Mouse (Mus musculus): ENCODE results near the gene Lrrc31.
"Not testable (repeated sequence)": the region's sequence is repeated elsewhere in the genome, so short reads cannot be mapped to it uniquely, and the experiment has no call there.

Gene Lrrc31

DNA sequence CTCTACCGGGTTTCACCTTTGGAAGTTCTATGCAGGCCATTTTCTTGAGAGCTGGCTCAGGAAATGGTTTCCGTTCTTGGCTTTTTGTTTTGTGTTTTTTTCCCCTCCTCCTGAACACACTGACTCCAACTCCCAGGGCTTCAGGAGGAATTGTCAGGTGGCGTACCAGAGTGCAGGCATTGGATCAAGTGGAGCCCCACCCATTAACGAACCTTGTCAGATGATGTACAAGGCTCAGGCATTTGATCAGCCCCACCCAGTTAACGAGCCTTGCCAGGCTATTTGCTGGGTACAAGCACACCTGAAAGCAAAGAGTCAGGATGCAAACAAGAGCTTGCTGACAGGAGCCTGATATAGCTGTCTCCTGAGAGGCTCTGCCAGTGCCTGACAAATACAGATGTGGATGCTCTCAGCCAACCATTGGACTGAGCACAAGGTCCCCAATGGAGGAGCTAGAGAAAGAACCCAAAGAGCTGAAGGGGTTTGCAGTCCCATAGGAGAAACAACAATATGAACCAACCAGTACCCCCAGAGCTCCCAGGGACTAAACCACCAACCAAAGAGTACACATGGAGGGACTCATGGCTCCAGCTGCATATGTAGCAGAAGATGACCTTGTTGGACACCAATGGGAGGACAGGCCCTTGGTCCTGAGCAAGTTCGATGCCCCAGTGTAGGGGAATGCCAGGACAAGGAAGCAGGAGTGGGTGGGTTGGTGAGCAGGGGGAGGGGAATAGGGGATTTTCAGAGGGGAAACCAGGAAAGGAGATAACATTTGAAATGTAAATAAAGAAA, at the start of gene Lrrc31:
Gene Lrrc31 (minus strand): TSS at position 133 of the 795 bp plus-strand sequence.
- not testable (repeated sequence) for DNase-seq

DNA sequence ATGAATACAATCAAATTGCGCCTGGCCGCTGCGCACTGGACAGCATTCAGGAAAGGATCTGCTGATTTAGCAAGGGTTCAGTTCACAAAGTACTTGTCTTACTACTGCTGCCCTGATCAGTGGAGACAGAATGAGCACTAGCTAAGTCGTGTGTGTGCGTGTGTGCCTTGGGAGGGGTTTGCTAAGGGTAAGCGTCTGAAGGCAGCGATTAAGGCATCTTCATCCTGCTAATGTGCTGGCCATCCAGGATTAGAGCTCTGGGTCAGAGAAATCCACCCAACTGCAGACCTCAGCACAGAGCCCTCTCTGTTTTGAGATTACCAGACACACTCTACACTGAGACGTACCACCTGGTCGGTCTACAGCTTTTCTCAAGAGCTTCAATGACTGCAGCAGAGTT, 48.7 kb upstream of the Lrrc31 start:
- DNase-seq, result no peak

DNA sequence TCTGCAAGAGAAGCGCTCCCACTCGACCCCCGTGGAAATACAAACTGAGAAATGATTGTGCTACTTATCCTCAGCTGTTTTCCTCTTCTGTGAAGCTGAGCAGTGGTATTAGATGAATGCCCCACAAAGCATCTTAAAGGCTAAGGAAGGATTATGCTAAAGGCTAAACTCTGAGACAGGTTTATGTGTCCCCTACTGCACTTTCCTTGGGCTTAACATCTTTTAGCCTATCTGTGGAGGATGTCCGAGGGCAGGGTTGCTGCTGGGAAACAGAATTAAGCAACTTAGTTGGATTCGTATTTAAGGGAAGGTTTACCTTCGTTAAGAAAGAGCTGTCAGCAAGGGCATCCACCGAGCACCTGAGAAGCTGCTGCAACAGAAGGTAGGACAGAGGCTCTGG, 46.4 kb upstream of the Lrrc31 start, which contains the start of gene Samd7:
Gene Samd7 (plus strand): TSS at position 288 of the 400 bp plus-strand sequence.
- DNase-seq, result no peak

DNA sequence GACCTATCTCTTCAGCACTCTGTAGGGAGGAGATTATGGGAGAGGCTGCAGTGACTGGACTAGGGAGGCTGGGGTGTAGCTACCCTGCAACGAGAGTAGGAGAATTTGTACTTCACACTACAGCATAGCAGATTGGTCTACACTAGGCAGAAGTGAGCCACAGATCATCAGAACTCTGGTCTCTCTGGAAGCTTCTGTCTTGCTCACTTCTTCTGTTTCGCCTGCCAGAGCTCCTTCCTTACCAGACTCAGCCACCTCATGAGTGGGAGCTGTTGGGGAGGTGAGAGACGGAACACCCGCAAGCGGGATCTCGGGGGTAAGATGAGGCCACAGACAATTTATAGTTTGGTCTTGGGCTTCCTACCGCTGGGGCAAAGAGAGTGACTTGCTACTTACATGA, 43.2 kb upstream of the Lrrc31 start:
- DNase-seq, result no peak

DNA sequence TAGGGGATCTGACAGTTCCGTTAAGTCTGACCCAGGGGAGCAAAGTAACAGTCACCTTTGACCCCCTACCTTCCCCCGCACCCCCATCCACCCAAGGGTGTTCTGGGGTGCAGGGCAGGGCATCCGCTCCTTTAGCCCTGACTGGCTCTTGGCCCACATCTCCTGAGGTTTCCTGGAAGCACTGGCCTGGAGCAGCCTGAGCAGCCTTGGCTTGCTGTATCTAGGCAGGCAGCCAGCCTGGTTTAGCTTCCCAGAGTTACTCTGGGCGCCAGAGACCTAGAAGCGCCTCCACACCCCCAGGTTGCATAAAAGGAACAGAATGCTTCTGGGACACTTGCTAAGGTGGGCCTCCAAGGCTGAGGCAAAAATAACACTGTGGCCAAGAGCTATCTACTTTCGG, 41.7 kb upstream of the Lrrc31 start:
- peak; percentile 37 for DNase-seq

DNA sequence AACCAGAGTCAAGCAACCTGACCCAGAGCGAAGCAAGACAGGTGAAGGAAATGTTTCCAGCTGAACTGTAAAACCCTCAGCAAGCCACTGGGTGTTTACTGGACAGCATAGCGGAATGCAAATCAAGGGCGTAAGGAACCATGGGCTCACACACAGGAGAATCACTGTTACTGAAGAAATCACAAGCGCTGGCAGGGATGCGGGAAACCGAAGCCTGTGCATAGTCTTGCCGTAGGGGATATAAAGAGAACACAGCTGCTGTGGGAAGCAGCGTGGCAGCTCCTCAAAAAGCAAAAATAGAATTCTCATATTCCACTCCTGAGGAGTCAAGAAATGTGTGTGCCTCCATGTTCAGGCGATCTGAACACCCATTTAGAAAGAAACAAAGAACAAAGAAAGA, 37.2 kb upstream of the Lrrc31 start:
- DNase-seq, result peak; percentile 52

DNA sequence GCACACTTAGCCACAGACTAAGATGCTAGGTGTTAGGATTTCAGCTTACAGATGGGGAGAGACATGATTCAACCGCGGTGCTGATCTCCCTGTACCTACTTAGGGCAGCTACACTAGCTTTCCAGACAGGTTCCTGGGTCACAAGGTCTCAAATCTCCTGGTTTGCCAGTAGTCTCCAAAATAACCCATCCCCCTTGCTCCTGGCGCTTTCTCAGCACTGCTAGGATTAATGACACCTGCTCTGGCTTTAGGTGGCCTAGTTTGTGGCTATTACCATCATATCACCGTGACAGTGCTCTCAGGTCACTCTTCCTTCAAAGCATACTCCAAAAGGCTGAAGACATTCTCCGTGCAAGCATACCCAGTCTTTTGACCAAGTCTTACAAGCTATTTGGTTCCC, 29.4 kb upstream of the Lrrc31 start:
- no peak for DNase-seq

DNA sequence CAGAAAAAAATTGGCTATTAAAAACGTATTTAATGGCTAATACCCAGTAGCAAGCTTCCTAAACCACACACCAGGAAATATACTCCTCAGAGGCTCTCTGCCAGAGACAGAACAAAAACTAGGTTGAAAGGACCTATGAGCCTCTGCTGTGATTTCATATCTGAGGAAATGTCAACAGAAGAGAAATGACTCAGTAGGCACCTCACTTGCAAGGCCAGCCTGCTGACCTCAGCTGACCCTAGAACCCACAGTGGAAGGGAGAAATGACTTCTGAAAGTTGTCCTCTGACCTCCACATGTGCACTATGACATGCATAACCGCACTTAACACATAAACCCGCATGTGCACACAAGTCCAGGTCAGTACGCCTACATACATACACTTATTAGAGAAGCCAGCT, 27.6 kb upstream of the Lrrc31 start:
- no peak for DNase-seq

DNA sequence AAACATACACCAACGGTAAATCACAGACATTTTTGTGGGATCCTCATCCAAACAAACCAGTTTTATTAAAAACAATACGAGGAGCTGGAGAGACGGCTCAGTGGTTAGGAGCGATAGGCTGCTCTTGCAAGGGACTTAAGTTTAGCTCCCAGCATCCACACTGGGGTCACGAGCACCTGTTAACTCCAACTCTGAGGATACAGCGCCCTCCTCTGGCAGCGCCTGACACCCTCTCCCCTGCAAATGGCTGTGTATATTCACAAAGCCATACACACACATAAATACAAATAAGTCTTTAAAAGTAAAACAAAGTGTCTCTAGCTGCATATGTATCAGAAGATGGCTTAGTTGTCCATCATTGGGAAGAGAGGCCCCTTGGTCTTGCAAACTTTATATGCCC, 25.9 kb upstream of the Lrrc31 start:
- no peak for DNase-seq

DNA sequence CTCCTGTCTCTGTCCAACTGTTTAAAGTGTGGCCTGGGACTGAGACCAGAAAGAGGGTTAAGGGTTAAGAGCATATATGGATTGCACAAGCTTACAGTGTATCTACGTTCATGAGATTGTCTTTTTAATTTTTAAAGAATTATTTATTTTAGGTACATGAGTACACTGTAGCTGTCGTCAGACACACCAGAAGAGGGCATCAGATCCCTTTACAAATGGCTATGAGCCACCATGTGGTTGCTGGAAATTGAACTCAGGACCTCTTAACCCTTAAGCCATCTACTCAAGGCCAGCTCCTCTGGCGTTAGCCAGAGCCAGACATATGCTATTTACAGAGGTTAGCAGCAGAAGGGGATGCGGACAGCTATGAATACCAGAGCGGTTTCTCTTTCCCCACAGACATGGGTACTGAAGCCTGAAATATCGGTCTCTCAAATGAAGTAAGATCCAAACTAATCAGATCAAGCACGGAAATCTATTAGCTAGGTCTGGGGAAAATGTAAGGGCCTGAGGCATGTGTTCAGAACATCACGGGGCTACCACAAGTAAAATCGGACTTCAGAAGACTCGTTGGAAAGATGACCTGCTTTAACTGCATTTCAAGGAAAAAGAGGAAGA, 25.3 kb upstream of the Lrrc31 start:
- no peak for DNase-seq

DNA sequence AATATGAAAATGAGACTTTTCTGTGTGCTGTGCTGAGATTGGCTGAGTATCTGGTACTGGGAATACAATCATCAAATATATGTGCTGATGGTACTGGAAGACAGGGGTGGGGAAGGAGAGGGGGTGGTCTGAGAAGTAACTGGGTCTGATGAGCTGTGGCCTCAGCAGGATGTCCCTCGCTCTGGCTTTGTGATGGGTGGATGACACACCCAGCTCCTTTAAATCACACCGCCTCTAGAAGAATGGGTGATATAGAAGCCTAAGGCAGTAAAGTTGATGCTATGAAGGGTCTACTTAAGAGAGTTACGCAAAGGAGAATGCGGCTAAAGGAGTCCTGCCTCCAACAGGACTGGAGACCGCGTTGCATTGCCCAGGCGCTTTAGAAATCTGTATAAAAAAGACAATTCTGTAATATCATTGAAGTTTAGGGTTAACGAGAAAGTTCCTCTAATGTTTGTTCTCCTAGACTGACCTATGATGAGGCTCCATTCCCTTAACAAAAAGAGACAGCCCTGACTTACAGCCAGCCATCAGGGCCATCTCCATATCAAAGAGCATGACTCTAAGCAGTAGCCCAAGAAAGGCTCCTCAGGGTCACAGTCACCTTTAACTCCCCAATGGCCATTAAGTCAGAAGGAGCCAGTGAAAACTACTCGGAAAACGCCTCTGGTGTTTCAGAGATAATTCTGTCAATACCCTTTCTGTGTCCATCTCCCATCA, 24.6 kb upstream of the Lrrc31 start:
- no peak for DNase-seq

DNA sequence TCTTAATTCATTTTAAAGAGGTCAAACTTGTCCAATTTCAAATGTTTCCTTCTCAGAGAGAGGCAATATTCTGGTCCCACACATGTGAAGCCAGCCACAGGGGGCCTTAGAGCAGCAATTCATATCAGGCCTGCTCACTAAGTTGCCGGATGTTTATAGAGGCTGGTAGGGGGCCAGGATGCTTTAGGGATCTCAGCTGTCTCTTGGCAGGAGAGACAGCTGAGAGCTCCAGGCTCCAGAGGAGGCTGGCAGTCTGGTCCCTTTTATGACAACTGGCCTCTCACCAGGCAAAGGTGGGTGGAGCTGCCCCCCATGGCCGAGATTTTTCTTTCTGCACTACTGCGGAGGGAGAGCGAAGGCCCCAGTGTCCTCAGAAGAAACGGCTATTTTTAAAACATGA, 23.5 kb upstream of the Lrrc31 start:
- DNase-seq, result no peak

DNA sequence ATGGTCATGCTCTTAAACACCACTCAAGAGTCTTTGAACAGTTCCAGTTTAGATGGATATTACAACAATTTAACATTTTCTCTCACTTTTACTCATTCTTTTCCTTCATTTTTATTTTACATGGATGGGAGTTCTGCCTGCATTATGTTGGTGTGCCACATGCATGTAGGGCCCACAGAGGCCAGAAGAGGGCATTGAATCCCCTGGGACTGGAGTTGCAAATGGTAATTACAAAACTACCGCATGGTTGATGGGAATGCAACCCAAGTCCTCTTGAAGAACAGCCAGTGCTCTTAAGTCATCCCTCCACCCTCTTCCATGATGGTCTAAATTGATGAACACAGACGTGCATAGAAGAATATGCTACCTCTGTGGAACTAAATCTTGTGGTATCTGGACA, 22.8 kb upstream of the Lrrc31 start:
- DNase-seq, result no peak

DNA sequence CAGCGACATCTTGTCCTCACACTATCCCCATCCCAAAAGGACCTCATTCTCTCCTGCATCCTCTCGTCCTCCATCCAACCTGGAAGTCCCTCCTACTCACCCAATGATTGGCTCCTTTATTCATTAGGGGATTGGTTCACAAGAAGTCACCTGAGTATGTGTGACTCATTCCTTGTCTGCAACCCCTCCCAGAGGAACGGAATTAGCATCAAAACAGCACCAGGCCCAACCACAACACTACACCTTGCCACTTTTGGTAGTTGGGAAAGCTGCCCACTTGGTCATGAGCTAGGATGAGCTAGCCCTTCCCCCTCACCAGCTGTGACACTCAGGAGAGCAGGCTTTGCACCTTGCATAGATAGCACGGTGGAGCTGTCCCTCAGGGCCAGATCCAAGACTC, 22.4 kb upstream of the Lrrc31 start:
- DNase-seq, result no peak

DNA sequence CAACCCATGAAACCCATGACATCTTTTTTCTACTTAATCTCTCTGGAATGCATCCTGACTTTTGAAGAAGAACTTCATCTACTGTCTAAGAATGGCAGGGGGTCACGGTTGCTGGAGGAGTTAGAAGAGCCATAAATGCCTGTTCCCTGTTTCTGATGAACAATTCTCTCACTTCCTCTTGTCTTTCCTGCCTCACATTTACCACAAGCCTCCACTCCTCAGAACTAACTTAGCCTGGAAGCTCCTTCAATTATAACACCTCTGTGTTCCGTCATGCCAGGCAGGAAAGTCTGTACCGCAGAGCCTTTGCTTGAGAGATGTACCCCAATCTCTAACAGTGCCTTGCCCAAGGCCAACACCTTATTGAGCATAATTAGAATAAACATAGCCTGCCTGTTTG, 19.0 kb upstream of the Lrrc31 start:
- DNase-seq, result no peak

DNA sequence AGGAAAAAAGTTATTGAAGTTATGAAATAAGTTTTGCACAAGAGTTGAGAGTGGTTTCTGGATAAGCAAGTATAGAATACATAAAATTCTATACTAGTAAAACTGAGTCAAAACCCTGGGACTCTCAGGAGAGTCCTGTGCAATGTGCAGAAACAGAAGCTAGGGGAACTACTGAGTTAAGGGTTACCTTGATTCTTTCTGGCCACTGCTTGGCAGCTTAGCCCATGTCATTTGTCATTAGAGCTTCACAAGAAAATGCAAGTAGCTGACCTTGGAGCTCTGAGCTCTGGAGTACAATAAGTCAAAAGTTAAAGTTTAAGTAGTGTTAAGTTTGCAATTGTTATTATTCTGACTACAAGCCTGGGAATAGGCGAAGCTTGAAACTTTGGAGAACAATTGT, 13.7 kb upstream of the Lrrc31 start:
- DNase-seq, result no peak

DNA sequence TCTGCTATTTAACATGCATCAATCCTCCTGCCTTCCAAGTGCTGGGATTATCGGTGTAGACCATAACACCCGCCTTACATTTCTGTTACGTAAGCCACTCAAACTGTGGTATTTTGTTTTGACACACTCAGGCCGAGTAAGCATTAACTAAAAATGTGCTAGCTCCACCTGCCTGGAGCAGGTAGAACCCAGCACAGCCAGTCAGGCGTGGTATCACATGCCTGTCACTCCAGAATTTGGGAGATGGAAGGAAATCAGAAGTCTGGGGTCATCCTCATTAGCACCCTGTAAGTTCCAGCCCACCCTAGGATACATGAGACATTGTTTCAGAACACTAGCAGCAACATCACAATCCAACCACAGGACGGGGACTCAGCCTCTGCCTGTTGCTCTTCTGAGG, 10.5 kb upstream of the Lrrc31 start:
- no peak for DNase-seq

DNA sequence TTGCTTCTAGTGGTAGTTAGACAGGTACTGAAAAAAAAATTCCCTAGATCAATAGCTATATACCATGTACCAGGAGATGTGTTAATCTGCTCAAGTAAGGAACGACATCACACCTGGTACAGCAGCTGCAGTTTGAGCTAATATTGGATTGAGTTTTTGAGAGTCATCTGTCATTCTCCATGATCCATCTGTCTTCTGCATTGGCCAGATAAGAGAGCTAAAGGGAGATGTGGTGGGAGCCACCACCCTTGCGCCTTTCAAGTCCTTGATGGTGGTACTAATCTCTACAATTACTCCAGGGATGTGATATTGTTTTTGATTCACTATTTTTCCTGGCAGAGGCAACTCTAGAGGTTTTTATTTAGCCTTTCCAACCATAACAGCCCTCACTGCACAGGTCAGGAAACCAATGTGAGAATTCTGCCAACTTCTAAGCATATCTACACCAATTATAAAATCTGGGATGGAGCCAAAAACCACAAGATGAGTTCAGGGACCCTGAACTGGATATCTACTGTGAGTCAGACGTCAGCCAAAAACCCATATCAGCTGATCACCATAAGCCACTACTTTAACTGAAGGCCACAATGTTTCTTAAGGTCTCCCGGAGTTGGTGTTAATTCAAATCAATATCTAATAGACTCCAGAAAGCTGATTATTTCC, 7.1 kb upstream of the Lrrc31 start:
- DNase-seq, result no peak

DNA sequence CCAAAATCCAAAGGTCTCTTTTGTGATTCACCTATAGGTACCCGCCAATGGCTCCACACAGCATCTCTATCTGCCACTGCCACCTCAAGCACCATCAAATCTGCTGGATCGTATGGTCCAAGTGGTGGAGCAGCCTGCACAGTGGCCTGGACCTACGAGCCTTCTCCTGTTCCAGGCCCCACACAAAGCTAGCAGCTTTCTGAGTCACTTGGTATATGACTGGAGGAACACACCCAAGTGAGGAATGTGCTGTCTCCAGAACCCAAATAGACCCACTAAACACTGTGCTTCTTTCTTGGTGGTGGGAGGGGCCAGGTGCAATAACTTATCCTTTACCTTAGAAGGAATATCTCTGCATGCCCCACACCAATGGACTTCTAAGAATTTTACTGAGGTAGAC, 6.3 kb upstream of the Lrrc31 start:
- no peak for DNase-seq

DNA sequence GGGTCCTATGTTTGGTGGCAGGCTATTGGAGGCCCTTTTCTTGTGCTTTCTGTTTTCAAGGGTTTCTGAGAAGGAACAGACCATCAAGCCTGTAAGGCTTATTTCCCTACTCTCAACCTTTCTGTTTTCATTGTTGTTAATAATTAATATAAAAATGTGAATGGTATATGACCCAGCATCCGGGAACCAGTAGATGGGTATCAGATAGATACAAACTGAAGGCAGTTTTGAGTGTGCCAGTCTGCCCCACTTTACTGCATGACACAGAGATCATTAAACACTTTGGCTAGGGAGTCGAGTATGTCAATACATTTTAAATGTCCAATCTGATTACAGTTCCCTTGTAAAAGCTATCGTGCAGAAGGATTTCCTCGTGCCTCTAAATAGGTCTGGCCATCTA, 1.8 kb downstream of the Lrrc31 start:
- DNase-seq, result no peak

DNA sequence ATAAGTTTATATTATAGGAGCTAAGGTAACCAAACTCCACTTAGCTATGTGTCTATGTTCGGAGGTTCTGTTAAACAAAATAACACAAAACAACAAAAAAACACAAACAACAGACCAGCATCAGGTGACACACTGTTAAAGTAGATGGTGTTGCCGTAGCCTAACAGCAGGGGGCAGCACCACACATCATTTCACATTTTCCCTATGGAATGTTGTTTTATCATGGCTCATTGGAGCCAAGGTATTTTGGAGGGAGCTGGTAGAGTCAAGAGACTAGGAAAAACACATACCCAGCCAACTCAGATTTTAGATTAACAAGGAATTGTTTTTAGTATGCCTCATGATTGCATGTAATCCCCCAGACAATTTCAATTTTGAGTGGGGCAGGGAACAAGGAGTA, 3.3 kb downstream of the Lrrc31 start:
- peak; percentile 36 for DNase-seq

DNA sequence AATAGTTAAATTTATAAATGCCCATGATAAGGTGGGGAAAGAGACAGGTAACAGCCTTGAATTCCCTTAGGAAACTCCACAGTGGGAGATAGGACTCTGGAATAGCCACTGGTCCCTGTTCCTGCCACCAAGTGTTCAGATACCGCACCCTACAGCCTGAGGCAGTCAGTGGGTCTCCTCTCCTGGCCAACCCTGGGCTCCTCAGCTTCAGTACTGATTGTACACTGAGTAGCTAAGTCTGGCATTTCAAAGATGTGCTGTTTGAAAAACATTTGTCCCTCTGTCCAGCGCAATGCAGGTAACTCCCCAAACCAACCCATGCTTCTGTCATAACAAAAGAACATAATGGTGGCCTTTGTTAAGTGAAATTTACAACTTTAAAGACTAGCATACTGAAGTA, 4.0 kb downstream of the Lrrc31 start:
- DNase-seq, result no peak

DNA sequence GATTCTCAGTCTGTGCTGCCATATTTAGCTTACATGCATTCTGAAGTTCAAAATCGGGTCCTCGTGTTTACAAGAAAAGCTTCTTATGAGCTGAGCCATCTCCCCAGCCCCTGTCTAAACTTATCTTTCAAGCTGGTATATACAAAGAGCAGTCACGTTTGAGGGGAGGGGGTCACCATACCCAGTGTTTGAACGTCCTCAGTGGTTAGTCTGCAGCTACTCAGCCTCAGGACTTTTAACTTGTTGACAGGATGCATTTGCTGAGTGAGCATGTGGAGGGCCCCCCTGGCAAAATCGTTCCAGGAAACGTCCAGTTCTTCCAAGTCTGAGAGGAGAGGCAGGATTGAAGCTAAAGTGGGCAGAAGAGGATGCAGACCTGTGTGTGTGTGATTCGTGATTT, 8.7 kb downstream of the Lrrc31 start:
- no peak for DNase-seq

DNA sequence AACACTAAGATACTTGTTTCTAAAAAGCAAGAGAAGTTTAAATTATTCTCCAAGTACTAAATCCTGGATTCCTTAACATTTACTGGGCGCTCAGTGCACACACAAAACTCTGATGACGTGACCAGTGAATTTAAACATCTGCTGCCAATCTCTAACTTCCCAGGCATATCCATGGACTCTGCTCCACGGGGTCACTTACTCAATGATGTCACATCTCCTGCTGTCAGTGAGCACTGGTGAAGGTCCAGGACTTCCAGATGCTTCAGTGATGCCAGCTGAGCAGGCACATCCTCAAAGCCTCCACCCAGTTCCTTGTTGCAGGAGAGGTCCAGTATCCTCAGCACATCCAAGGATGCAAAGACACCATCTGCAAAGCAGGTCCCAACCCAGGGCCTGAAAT, 12.4 kb downstream of the Lrrc31 start:
- DNase-seq, result no peak

Data from right cerebral cortex, postnatal 25 days (tissue).